Mouse (Mus musculus) embryonic fibroblast, embryonic 13.5 days (primary cell): ENCODE data around the gene Cacng4.

Source experiments
- CTCF ChIP-seq: IDR thresholded peaks from 2 replicates; pipeline ENCODE4 v1.5.1; 2011; ENCODE audit warnings: mild to moderate bottlenecking, control low read depth, low read length, moderate library complexity, borderline replicate concordance; ENCODE audit not compliant: insufficient read depth
- POLR2A ChIP-seq: IDR thresholded peaks from 2 replicates; pipeline ENCODE4 v1.6.1; 2011; ENCODE audit warnings: low read depth, mild to moderate bottlenecking, control low read depth, low read length, moderate library complexity

DNA sequence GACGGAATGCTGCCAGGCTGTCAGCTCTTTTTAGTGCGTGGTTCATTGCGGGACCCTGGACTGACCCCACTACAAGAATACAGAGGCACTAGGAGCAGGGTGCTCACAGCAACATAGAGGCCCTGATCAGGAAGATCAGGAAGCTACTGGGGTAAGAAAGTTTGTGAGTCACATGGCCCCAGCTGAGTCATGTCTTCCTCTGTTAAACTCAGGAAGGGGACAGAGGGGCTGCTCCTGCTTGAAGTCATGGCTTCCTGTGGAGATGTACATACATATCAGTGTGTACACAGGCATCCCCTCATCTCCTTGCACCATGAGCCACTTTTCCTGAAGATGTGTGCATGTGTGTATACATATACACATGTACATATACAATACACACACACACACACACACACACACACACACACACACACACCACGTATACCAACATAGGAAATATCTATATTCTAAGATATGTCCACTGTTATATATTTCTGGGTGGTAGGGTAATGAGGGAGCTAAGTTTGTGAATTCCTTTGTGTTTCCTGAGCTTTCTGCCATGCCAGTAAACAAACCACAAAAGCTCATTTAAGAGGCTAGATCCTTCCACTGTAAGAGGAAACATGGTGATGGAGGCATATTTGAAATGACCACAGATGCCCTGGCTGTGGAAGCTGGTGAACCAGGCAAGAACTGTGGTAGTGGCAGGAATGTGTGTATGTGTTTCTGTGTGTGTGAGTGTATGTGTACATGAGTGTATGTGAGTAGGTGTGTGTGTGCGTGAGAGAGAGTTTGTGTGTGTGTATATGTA is 45.9 kb downstream of the Cacng4 start:
- no peak for TF ChIP-seq CTCF
- no peak for TF ChIP-seq POLR2A
